Mouse (Mus musculus) right cerebral cortex, postnatal 10 days (tissue): ENCODE results near the gene Tmem212.
A peak's percentile ranks its signal among the peaks of the same experiment; 100 is the strongest.
"Not testable (repeated sequence)": the region's sequence is repeated elsewhere in the genome, so short reads cannot be mapped to it uniquely, and the experiment has no call there.

Experiments
- DNase-seq, 2 experiments: peaks; one replicate each; pipeline ENCODE4 v3.0.0; 2021; ENCODE audit warnings: low spot score in 2 of 2

Gene Tmem212

DNA sequence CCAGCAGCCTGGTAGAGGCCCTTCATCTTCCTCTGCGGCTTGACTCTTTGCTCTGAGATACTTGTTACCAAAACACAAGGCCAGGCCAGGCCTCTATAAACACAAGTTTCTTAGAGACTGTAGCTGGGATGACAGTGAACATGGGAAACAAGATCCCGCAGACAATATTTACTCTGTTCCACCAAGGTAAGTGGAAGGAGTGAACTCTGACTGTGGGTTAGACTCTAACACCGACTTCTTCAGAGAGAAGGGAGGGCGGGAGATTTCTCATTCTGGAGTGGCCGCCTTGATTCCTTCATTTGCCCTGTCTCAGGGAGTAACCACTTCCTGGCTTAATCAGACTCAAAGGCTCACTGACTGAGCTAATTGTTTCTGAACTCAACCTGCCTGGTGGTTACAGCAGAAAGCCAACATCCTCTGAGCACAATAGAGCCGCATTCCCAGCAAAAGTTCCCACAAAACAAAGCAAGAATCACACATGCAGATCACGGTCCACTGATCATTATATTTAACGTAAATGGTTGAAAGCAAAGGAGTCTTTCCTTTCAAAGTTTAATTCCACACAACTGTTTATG is at the start of gene Tmem212:
Tmem212 (minus strand) TSS at position 51 of the 575 bp plus-strand sequence.
- no peak for DNase-seq

- DNase-seq = not testable (repeated sequence)
Measured at GRCm38 (mm10) chr3:27945397-27945796, 49.2 kb upstream of the Tmem212 start.

DNA sequence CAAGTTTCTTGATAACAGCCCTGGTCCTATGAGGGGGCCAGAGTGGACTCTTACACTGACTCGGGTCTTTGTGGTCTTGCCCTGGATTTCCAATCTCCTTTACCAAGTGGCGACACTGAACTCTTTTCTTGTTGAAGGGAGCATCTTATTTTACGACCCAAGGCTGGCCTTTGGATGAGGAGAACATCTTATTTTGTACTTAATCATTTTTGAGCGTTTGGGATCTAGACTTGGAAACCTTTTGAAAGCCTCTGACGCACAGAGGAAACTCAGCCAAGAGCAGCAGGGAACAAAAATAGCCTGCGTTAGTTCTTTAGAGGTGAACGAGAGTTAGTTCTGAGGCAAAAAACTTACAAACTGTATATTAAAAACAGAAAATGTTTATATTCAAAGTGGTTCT is 46.8 kb upstream of the Tmem212 start:
- no peak for DNase-seq

DNA sequence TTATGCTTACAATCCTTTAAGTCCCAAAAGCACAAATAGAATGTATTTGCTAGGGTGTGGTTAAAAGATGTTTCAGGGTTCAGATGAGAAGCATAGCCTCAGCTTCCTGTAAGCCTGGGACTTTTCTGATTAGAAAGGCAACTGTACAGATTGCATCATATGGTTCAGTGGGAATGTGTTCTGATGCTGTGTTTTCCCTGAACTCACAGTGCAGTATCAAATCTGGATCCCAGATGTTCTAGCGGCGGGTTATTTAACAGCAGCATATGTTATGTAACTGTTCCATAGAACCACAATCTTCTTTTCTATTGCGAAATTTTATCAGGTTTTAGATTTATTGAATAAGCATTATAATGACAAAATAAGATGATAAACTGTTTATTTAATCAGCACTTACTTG is 45.5 kb upstream of the Tmem212 start:
- DNase-seq = no peak

DNA sequence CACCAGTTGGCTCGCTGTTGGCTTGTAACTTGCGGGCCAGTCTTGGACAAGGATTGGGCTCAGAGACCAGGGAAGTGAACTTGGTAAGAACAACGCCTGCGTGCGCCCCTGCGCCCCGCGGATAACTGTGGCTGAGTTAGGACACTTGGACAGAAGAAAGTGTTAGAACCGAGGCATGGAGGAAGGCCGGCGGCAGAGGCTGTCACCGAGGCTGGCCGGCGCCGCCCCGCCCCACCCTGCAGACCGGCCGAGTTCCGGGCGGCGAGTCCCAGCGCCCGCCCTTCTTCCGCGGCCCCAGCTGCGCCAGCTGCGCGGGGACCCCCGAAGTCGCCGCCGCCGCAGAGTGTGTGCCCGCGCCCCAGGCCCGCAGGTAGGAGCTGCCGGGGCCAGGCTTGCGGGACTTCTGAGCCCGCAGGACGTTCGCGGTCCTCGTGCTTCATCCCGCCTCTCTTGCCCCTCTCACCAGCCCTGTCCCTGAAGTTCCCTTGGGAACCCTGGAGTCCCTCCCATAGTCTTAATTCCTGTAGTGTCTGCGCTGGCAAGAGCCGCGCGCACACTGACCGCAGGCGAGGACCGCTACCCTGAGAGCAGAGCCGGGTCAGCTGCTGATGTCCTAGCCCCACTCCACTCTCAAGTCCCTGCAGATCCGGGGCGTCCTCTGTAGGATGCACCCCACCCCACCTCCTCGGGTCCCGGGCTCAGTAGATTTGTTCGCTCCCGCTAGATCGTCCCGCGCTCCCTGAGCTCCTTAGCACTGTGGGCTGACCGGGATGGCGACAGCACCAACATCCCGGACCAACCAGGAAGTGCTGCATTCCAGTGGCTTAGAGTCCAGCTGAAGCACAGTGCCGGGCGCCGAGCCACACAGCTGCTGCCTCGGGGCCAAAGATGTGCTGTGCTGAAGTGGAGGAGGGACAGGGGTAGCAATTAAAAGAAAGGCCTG is 42.5 kb upstream of the Tmem212 start, which contains the start of gene Pld1:
Pld1 (plus strand) TSS at position 315 of the 943 bp plus-strand sequence.
- DNase-seq = peak; percentile 63 to 70

DNA sequence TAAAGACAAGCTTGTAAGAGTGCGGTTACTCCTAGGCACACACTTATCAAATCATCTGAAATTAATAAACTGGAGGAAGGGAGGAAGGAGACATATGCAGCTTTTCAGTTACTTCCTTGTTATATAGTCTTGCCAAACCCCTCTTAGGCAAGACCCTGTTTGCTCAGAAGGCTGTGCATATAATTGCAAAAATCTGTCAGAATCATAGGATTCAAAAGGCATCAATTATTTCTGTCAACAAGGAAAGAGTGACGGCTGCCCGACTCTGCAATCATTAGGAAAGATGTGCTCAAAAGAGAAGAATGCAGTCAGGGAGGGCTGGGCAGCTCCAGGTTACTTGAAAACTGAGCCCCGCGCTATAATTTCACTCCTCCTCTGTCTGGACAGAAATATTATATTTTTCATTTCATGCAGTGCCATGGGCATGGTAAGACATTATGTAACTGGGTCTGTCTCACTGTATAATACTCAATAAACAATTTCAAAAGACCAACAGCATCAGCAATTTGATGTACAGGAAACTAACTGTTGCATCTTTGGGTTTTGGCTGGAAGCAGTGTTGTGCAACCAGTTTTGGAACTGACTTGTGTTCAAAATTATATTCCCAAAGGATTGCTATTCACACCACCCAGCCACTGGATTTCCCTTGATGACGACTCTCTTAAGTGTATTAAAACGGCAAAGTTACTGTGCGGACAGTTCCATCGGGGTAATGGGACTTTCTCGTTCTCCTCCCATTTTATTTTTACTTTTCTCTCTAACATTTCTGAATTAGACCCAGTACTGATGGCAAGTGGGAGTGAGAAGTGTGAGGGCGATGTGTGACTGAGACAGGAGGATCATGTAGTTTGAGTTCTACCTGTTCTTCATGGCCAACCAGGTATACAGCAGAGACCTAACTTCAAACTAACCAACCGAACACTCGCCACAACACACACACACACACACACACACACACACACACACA is 41.3 kb upstream of the Tmem212 start:
- DNase-seq = no peak

DNA sequence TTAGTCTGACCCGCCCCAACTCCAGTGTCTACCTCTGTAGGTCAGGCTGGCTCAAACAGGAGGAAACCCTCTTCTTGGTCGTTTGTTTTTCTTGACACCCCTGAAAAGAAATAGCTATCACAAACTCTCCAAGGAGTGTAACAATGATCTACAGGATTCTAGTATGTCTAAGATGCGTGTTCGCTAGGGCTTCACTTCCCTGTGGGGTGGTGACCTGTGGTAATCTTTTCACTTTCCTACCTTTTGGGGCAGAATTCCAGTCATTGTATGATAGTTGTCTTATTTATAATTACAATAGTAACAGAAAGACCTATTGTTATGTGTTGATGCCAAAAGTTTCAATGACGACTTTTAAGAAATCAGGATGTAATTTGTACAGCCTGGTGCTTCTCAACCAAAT is 40.6 kb upstream of the Tmem212 start:
- DNase-seq = no peak

DNA sequence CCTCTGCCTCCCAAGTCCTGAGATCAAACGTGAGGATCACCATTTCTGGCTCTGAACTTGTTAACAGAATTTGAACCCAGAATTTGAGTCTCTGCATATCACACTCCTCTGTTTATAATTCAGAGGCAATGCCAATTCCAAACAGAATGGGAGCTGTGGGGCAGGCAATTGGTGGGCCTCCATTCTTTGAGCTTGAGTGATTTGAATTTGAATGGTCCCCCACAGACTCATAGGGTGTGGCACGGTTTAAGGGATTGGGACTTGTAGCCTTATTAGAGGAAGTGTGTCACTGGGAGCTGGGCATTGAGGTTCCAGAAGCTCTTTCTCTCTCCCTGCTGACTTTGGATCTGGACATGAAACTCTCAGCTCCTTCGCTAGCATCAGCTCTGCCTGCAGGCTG is 39.5 kb upstream of the Tmem212 start:
- DNase-seq = no peak

DNA sequence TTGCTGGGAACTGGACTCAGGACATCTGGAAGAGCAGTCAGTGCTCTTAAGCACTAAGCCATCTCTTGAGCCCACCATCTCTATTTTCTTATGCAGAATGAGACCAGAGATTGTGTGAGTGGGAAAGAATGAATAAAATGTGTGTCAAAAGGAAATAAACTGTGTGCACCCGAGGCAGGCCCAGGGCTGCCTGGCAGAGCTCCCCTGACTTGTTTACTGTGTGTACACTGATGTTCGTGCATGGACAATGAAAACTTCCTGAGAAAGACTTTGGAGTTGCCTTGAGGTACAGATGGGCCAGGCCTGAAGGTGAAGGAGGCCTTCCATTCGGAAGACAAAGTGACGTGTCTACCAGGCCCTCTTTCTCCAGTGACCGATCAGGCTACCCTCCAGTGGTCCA is 36.2 kb upstream of the Tmem212 start:
- DNase-seq = no peak

GRCm38 (mm10) chr3:27929219-27929618 is 33.1 kb upstream of the Tmem212 start:
- peak in 1 of 2 experiments; percentile 31 for DNase-seq

- DNase-seq = no peak
Measured at GRCm38 (mm10) chr3:27924037-27924436, 27.9 kb upstream of the Tmem212 start.

DNA sequence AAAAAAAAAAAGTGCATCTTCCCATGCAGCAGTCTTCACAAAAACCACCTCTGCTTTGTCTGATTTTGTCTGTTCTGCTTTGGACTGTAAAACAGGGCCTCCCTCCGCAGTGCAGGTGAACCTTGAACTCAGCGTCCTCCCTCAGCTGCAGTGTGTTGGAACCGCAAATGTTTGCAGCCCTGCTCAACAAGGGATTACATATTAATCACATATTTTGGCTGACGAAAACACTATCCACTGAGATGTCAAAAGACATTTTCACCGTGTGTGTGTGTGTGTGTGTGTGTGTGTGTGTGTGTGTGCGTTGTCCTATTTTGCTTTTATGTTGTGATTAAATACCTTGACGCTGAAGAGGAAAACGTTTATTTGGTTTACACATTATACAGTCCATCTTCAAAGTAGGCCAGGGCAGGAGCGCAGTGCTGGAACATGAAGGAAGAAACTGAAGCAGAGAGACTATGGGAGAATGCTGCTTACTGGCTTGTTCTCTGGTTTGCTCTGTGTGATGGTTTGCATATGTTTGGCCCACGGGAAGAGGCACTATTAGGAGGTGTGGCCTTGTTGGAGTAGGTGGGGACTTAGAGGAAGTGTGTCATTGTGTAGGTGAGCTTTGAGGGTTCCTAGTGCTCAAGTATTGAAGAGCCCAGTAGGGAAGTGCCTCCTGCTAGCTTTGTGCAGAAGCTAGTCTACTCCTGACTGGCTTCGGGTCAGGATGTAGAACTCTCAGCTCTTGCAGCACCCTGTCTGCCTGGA is 25.3 kb upstream of the Tmem212 start:
- DNase-seq = no peak

DNA sequence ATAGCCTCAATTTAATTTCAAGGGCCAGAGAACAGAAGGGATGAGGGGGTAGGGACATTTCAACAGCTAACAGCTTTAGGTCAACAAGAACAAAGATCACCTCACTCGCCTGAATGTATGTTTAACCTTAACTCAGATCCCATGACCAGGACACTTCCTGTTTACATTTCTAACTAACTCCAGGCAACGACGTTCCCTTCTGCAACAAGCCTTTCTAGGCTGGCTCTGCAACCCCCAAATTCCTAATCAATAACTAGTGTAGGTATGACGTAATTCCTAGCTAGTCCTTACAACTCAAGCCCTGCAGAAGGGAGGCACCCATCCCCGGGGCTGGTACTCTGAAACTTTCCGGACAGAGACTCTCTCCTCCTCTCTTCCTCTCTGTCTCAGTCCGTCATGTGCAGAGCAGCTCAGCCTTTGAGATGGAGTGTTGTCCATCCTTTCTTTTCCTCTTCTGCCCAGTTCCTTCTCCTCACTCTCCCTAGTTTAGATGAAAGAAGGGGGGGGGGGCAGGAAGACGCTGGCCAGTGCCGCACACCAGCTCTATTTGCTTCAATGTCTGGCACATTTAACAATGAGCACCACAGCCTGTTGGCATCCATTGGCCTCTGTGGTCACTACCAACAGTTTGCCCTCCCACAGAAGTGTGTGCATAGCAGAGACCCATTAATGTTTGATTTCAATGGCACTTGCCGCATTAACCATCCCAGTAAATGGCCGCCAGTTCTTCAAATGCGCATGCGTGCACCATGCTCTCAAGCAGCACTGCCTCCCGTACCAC is 22.7 kb upstream of the Tmem212 start:
- DNase-seq = no peak

GRCm38 (mm10) chr3:27909016-27909415 is 12.8 kb upstream of the Tmem212 start:
- no peak for DNase-seq

GRCm38 (mm10) chr3:27908316-27908715 is 12.1 kb upstream of the Tmem212 start:
- DNase-seq = no peak

DNA sequence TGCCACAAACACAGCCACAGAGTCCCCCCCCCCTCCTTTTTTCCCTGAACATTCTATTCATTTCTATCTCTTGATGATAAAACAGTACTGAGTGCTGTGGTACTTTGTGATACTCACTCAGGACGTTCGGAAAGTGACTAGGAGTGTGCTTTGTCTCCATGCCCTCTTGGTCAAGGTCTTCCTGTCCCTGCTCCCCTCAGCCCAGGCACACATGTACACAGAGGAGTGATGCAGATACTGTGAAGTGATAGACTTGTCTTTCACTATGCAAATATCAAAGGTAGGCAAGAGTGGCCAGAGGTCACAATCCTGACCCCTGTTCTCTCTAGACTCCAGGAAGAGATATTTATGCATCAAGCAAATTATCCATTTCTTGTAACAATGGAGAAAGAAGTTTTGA is 11.1 kb upstream of the Tmem212 start:
- DNase-seq = no peak

DNA sequence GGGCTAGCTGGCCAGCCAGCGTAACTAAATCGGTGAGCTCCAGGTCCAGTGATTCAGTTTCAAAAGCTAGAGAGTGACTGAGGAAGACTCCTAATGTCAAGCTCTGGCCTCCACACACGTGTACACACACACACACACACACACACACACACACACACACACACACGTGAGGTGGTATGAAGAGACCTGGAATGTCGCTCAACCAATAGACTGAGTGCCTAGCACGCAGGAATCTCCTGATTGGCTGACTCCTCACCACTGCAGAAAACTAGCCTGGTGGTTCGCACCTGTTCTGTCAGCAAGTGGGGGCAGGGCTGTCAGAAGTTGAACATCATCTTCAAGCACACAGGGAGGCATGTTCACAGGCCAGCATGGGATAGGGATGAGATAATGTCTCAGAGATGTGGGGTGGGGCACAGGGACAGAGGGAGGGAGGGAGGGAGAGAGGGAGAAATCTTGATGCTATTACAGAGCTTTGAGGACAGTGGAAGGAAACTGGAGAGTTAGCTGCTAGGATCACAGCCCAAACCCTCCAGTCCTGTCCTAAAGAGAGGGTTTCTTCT is 10.6 kb upstream of the Tmem212 start:
- no peak for DNase-seq

- DNase-seq = no peak
Measured at GRCm38 (mm10) chr3:27904659-27905330, 8.6 kb upstream of the Tmem212 start.

- DNase-seq = no peak
Measured at GRCm38 (mm10) chr3:27901846-27902245, 5.7 kb upstream of the Tmem212 start.
